Mouse (Mus musculus) hindbrain, embryonic 12.5 days (tissue): ENCODE data around the gene Satb2. TPM values are rescaled to one million over a fixed set of nuclear protein-coding genes. Genes with fewer than 3 reads are reported as not detected.
A peak's percentile ranks its signal among the peaks of the same experiment; 100 is the strongest.

Experiments
- ATAC-seq: fragments of 200-750 bp; cut with Nextera tagmentation; 2 replicates; pipeline ENCODE4 v1.8.0; 2017; ENCODE audit warnings: moderate TSS enrichment; ENCODE audit not compliant: low FRiP score
- H3K27ac ChIP-seq: fragments of 300-500 bp; sonication (generic); 2 replicates; pipeline ENCODE4 v1.5.1; 2016; ENCODE audit warnings: mild to moderate bottlenecking
- H3K27me3 ChIP-seq: fragments of 300-500 bp; sonication (generic); 2 replicates; pipeline ENCODE4 v1.6.1; 2016; ENCODE audit warnings: mild to moderate bottlenecking
- H3K36me3 ChIP-seq: fragments of 300-500 bp; sonication (generic); 2 replicates; pipeline ENCODE4 v1.6.1; 2016; ENCODE audit warnings: mild to moderate bottlenecking
- H3K4me1 ChIP-seq: fragments of 300-500 bp; sonication (generic); 2 replicates; pipeline ENCODE4 v1.6.1; 2016
- H3K4me2 ChIP-seq: fragments of 300-500 bp; sonication (generic); replicated peaks from 2 replicates; pipeline ENCODE4 v1.6.1; 2016; ENCODE audit warnings: mild to moderate bottlenecking
- H3K4me3 ChIP-seq: fragments of 300-500 bp; sonication (generic); 2 replicates; pipeline ENCODE4 v1.5.1; 2016; ENCODE audit warnings: mild to moderate bottlenecking
- H3K9ac ChIP-seq: fragments of 300-500 bp; sonication (generic); 2 replicates; pipeline ENCODE4 v1.6.1; 2016; ENCODE audit warnings: mild to moderate bottlenecking, moderate library complexity
- H3K9me3 ChIP-seq: fragments of 300-500 bp; sonication (generic); replicated peaks from 2 replicates; pipeline ENCODE4 v1.6.1; 2016; ENCODE audit warnings: mild to moderate bottlenecking
- WGBS: fragments of 180-500 bp; shearing (Covaris S2); methylation state at CpG from one replicate; pipeline ENCODE4 v1.1.7; 2016; 5-methylcytosine and 5-hydroxymethylcytosine counted together
- polyA plus RNA-seq: library from polyadenylated mRNA; unstranded; fragments of >200 nt; fragmentation: Nextera tagmentation; extraction: Ambion mirVana; gene quantifications from 2 replicates; pipeline ENCODE4 v1.2.1, GENCODE M21; 2016

Gene Satb2
- polyA plus RNA-seq, 1 experiment from 2014 or later, result 0.98 TPM

GRCm38 (mm10) chr1:56953538-56953937, 24.9 kb downstream of the Satb2 start:
- Histone ChIP-seq H3K27me3 (no peaks in the 10 kb centered on the region), H3K36me3 (no peaks in the 10 kb centered on the region), H3K9me3 (no peaks in the 10 kb centered on the region), H3K4me2 (no peak overlapping the region), H3K27ac (no peak overlapping the region), H3K4me1 (no peaks in the 10 kb centered on the region), H3K9ac (no peak overlapping the region), H3K4me3 (no peak overlapping the region)
- ATAC-seq, result no peak
- WGBS, result 92% methylated on average over 2 of the region's 2 CpGs

GRCm38 (mm10) chr1:56951980-56952379, 26.5 kb downstream of the Satb2 start:
- no peak for ATAC-seq
- no peaks in the 10 kb centered on the region for H3K9me3 ChIP-seq
- H3K27ac ChIP-seq, result no peak overlapping the region
- H3K27me3 ChIP-seq, result no peaks in the 10 kb centered on the region
- H3K9ac ChIP-seq, result no peak overlapping the region
- WGBS, result 85% methylated on average over 4 of the region's 4 CpGs
- no peaks in the 10 kb centered on the region for H3K4me1 ChIP-seq
- H3K36me3 ChIP-seq, result no peaks in the 10 kb centered on the region
- no peak overlapping the region for H3K4me2 ChIP-seq
- H3K4me3 ChIP-seq, result no peak overlapping the region

- ATAC-seq, result no peak
- no peak overlapping the region for H3K9ac ChIP-seq
- no peaks in the 10 kb centered on the region for H3K4me1 ChIP-seq
- no peaks in the 10 kb centered on the region for H3K9me3 ChIP-seq
- H3K36me3 ChIP-seq, result no peaks in the 10 kb centered on the region
- no peak overlapping the region for H3K4me3 ChIP-seq
- H3K27me3 ChIP-seq, result no peaks in the 10 kb centered on the region
- no peak overlapping the region for H3K27ac ChIP-seq
- 77% methylated on average over 6 of the region's 6 CpGs for WGBS
- no peak overlapping the region for H3K4me2 ChIP-seq
Observed at GRCm38 (mm10) chr1:56951525-56951924, 26.9 kb downstream of the Satb2 start.

GRCm38 (mm10) chr1:56939432-56939831, 39.0 kb downstream of the Satb2 start:
- no peaks in the 10 kb centered on the region for H3K36me3 ChIP-seq
- H3K27me3 ChIP-seq, result no peaks in the 10 kb centered on the region
- no peaks in the 10 kb centered on the region for H3K9me3 ChIP-seq
- ATAC-seq, result no peak
- WGBS, result 86% methylated on average over 4 of the region's 4 CpGs
- no peak overlapping the region for H3K4me2 ChIP-seq
- H3K9ac ChIP-seq, result no peak overlapping the region
- H3K4me1 ChIP-seq, result no peaks in the 10 kb centered on the region
- H3K27ac ChIP-seq, result no peak overlapping the region
- H3K4me3 ChIP-seq, result no peak overlapping the region

GRCm38 (mm10) chr1:56938432-56938831, 40.0 kb downstream of the Satb2 start:
- H3K9me3 ChIP-seq, result no peaks in the 10 kb centered on the region
- ATAC-seq, result no peak
- H3K27me3 ChIP-seq, result no peaks in the 10 kb centered on the region
- no peak overlapping the region for H3K9ac ChIP-seq
- no peak overlapping the region for H3K27ac ChIP-seq
- no peak overlapping the region for H3K4me2 ChIP-seq
- H3K4me1 ChIP-seq, result no peaks in the 10 kb centered on the region
- no peaks in the 10 kb centered on the region for H3K36me3 ChIP-seq
- whole genome bisulfite sequencing, result 84% methylated on average over 3 of the region's 3 CpGs
- no peak overlapping the region for H3K4me3 ChIP-seq

GRCm38 (mm10) chr1:56936554-56936953, 41.9 kb downstream of the Satb2 start:
- no peak for ATAC-seq
- Histone ChIP-seq H3K9me3 (no peaks in the 10 kb centered on the region), H3K27me3 (no peaks in the 10 kb centered on the region), H3K27ac (no peak overlapping the region), H3K4me1 (no peaks in the 10 kb centered on the region), H3K4me2 (no peak overlapping the region), H3K4me3 (no peak overlapping the region), H3K36me3 (no peaks in the 10 kb centered on the region), H3K9ac (no peak overlapping the region)
- 60% methylated on average over 3 of the region's 3 CpGs for WGBS

GRCm38 (mm10) chr1:56933821-56934220, 44.6 kb downstream of the Satb2 start:
- no peaks in the 10 kb centered on the region for H3K9me3 ChIP-seq
- no peak overlapping the region for H3K27ac ChIP-seq
- no peak overlapping the region for H3K9ac ChIP-seq
- H3K27me3 ChIP-seq, result no peaks in the 10 kb centered on the region
- H3K4me2 ChIP-seq, result no peak overlapping the region
- ATAC-seq, result no peak
- no peaks in the 10 kb centered on the region for H3K36me3 ChIP-seq
- 75% methylated on average over 9 of the region's 9 CpGs for WGBS
- no peak overlapping the region for H3K4me3 ChIP-seq
- no peaks in the 10 kb centered on the region for H3K4me1 ChIP-seq

GRCm38 (mm10) chr1:56930096-56930495, 48.4 kb downstream of the Satb2 start:
- Histone ChIP-seq H3K27me3 (no peaks in the 10 kb centered on the region), H3K9me3 (no peaks in the 10 kb centered on the region), H3K27ac (no peak overlapping the region), H3K9ac (no peak overlapping the region), H3K4me3 (no peak overlapping the region), H3K4me1 (0 out of 2 replicates have a peak, but pooled peaks cover 3% of the 10 kb centered on the region), H3K36me3 (no peaks in the 10 kb centered on the region), H3K4me2 (no peak overlapping the region)
- no peak for ATAC-seq
- 72% methylated on average over 4 of the region's 4 CpGs for WGBS

- 0 out of 2 replicates have a peak, but pooled peaks have one; percentile 26 for ATAC-seq
- Histone ChIP-seq H3K9ac (no peak overlapping the region), H3K4me3 (no peak overlapping the region), H3K36me3 (no peaks in the 10 kb centered on the region), H3K4me1 (0 out of 2 replicates have a peak, but pooled peaks cover 3% of the 10 kb centered on the region), H3K27ac (no peak overlapping the region), H3K27me3 (no peaks in the 10 kb centered on the region), H3K4me2 (no peak overlapping the region), H3K9me3 (no peaks in the 10 kb centered on the region)
- WGBS, result 62% methylated on average over 9 of the region's 9 CpGs
Observed at GRCm38 (mm10) chr1:56928731-56929130, 49.7 kb downstream of the Satb2 start.

GRCm38 (mm10) chr1:56920472-56920871, 58.0 kb downstream of the Satb2 start:
- Histone ChIP-seq H3K4me3 (no peak overlapping the region), H3K9ac (no peak overlapping the region), H3K27me3 (no peaks in the 10 kb centered on the region), H3K9me3 (no peaks in the 10 kb centered on the region), H3K27ac (no peak overlapping the region), H3K4me2 (no peak overlapping the region), H3K4me1 (no peaks in the 10 kb centered on the region), H3K36me3 (no peaks in the 10 kb centered on the region)
- 87% methylated on average over 8 of the region's 8 CpGs for WGBS
- ATAC-seq, result no peak

GRCm38 (mm10) chr1:56914279-56914678, 64.2 kb downstream of the Satb2 start:
- Histone ChIP-seq H3K4me1 (no peaks in the 10 kb centered on the region), H3K36me3 (no peaks in the 10 kb centered on the region), H3K27ac (no peak overlapping the region), H3K9ac (no peak overlapping the region), H3K4me2 (no peak overlapping the region), H3K27me3 (no peaks in the 10 kb centered on the region), H3K4me3 (no peak overlapping the region), H3K9me3 (no peaks in the 10 kb centered on the region)
- 81% methylated on average over 6 of the region's 6 CpGs for WGBS
- no peak for ATAC-seq

- Histone ChIP-seq H3K4me1 (no peaks in the 10 kb centered on the region), H3K4me3 (no peak overlapping the region), H3K9me3 (no peaks in the 10 kb centered on the region), H3K27me3 (no peaks in the 10 kb centered on the region), H3K9ac (no peak overlapping the region), H3K27ac (no peak overlapping the region), H3K4me2 (no peak overlapping the region), H3K36me3 (no peaks in the 10 kb centered on the region)
- 88% methylated on average over 3 of the region's 3 CpGs for WGBS
- no peak for ATAC-seq
Observed at GRCm38 (mm10) chr1:56900706-56901287, 77.7 kb downstream of the Satb2 start.

GRCm38 (mm10) chr1:56900187-56900586, 78.3 kb downstream of the Satb2 start:
- Histone ChIP-seq H3K4me1 (no peaks in the 10 kb centered on the region), H3K4me3 (no peak overlapping the region), H3K27me3 (no peaks in the 10 kb centered on the region), H3K4me2 (no peak overlapping the region), H3K9me3 (no peaks in the 10 kb centered on the region), H3K27ac (no peak overlapping the region), H3K9ac (no peak overlapping the region), H3K36me3 (no peaks in the 10 kb centered on the region)
- 88% methylated on average over 9 of the region's 9 CpGs for WGBS
- ATAC-seq, result no peak
